Comparison of ENCODE assay signal across 26 mouse cellular contexts in the genomic region with DNA sequence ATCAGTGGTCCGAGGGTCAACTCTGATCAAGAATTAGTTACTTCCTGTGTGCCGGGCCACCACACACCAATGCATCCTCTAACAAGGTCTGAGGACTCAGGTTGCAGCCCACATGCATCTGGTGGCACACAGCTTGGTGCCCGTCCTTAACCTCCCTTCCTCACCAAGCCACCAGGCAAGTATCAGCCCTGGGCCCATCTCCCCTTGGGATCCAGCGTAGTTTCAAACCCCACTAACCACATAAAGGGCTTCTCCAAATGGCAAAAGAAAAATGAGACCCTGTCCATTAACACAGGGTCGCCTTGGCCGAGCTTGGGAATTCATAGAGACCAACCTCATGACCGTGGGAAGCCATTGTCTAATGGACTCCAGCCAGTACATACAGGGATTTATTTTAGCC. TPM values are rescaled to one million over a fixed set of nuclear protein-coding genes. Genes with fewer than 3 reads are reported as not detected.
DNase-seq lines count a peak whose midpoint lies in the region; ATAC-seq and TF ChIP-seq lines count a peak whose summit lies in the region.
"Had no signal": no experiment of that assay in that cellular context is flagged by ENCODE, and none has a peak within 500 bp of the region (broad histone marks: within the 10 kb centered on the region; RNA-seq: fewer than 3 reads in every experiment).

No protein-coding gene starts in this region.

- no peak for TF ChIP-seq POLR2A in heart, adult 2 months (IDR thresholded peaks at IDR 0.05; ENCODE audit: insufficient read depth, low read depth, low read length)
- no peak for TF ChIP-seq POLR2A in kidney, adult 2 months (IDR thresholded peaks at IDR 0.05; ENCODE audit: low read depth, low read length)

- H3K9ac ChIP-seq in heart, adult 2 months (ENCODE audit: low read depth, low read length), result no peak overlapping the region
- H3K9ac ChIP-seq in lung, embryonic 14.5 days, result no peak overlapping the region
- H3K9ac ChIP-seq in stomach, embryonic 16.5 days (ENCODE audit: low read length), result no peak overlapping the region
- H3K9ac ChIP-seq: embryonic facial prominence, embryonic 13.5 days; forebrain, embryonic 15.5 days; heart, embryonic 15.5 days; hindbrain, embryonic 14.5 days; liver, embryonic 12.5 days; midbrain, embryonic 15.5 days had no signal

- H3K36me3 ChIP-seq in heart, adult 2 months (ENCODE audit: control insufficient read depth, insufficient read depth, low read length), result peaks cover 28% of the 10 kb centered on the region
- H3K36me3 ChIP-seq in kidney, adult 2 months (ENCODE audit: control insufficient read depth, insufficient read depth, low read length), result no peaks in the 10 kb centered on the region
- H3K36me3 ChIP-seq in lung, embryonic 14.5 days (ENCODE audit: insufficient read depth), result peaks cover 4% of the 10 kb centered on the region; the same call in 1 of the 2 replicates
- no peaks in the 10 kb centered on the region for H3K36me3 ChIP-seq in stomach, embryonic 16.5 days (ENCODE audit: control insufficient read depth, insufficient read depth, low read length)
- H3K36me3 ChIP-seq: embryonic facial prominence, embryonic 13.5 days; forebrain, embryonic 15.5 days; G1E; heart, embryonic 15.5 days; liver, embryonic 12.5 days; midbrain, embryonic 15.5 days had no signal

- no peak for TF ChIP-seq EP300 in heart, adult 2 months (IDR thresholded peaks at IDR 0.05; ENCODE audit: insufficient read depth, low read depth, low read length)

- ATAC-seq in lung, embryonic 14.5 days (ENCODE audit: insufficient read depth), result no peak
- ATAC-seq in stomach, embryonic 16.5 days (ENCODE audit: insufficient read depth, low FRiP score), result no peak
- ATAC-seq: activated CD4-positive, CD25-positive, alpha-beta regulatory T cell, adult 4 months; forebrain, embryonic 15.5 days; liver, embryonic 12.5 days; midbrain, embryonic 15.5 days had no signal

- WGBS in heart, adult 2 months, result 58% methylated on average over 7 of the region's 7 CpGs
- 54% methylated on average over 7 of the region's 7 CpGs for WGBS in kidney, adult 2 months
- 71% methylated on average over 7 of the region's 7 CpGs for WGBS in lung, embryonic 14.5 days
- 71% methylated on average over 7 of the region's 7 CpGs for WGBS in stomach, embryonic 16.5 days

- no peak overlapping the region for H3K4me2 ChIP-seq in lung, embryonic 14.5 days
- no peak overlapping the region for H3K4me2 ChIP-seq in stomach, embryonic 16.5 days (ENCODE audit: low read depth, low read length)
- H3K4me2 ChIP-seq: embryonic facial prominence, embryonic 13.5 days; forebrain, embryonic 15.5 days; heart, embryonic 15.5 days; hindbrain, embryonic 14.5 days; liver, embryonic 12.5 days; midbrain, embryonic 15.5 days had no signal

- H3K27ac ChIP-seq in heart, adult 2 months, result peak overlapping the region; percentile 12; the same call in 1 of the 2 replicates
- 0 out of 2 replicates have a peak overlapping the region, but pooled peaks have one; percentile 1 for H3K27ac ChIP-seq in kidney, adult 2 months (ENCODE audit: insufficient read depth, low read depth, low read length)
- peak overlapping the region; percentile 66; the same call in 1 of the 2 replicates for H3K27ac ChIP-seq in lung, embryonic 14.5 days (ENCODE audit: low read depth)
- H3K27ac ChIP-seq in stomach, embryonic 16.5 days (ENCODE audit: low read length), result peak overlapping the region; percentile 36
- H3K27ac ChIP-seq: embryonic facial prominence, embryonic 13.5 days; forebrain, embryonic 15.5 days; heart, embryonic 15.5 days; hindbrain, embryonic 14.5 days; liver, embryonic 12.5 days; midbrain, embryonic 15.5 days had no signal

- no peaks in the 10 kb centered on the region for H3K9me3 ChIP-seq in lung, embryonic 14.5 days (ENCODE audit: low read depth, low read length)
- H3K9me3 ChIP-seq in stomach, embryonic 16.5 days (replicated peaks; ENCODE audit: control insufficient read depth, low read length), result no peaks in the 10 kb centered on the region
- H3K9me3 ChIP-seq: embryonic facial prominence, embryonic 13.5 days; forebrain, embryonic 15.5 days; G1E; heart, embryonic 15.5 days; liver, embryonic 12.5 days; midbrain, embryonic 15.5 days had no signal

- no peaks in the 10 kb centered on the region for H3K27me3 ChIP-seq in heart, adult 2 months (ENCODE audit: control insufficient read depth, insufficient read depth, low read length)
- H3K27me3 ChIP-seq in kidney, adult 2 months (replicated peaks; ENCODE audit: control insufficient read depth, insufficient read depth, low read length), result no peaks in the 10 kb centered on the region
- H3K27me3 ChIP-seq in lung, embryonic 14.5 days (ENCODE audit: insufficient read depth, low read length), result no peaks in the 10 kb centered on the region
- no peaks in the 10 kb centered on the region for H3K27me3 ChIP-seq in stomach, embryonic 16.5 days (ENCODE audit: control insufficient read depth, insufficient read depth, low read length)
- H3K27me3 ChIP-seq: embryonic facial prominence, embryonic 13.5 days; forebrain, embryonic 15.5 days; heart, embryonic 15.5 days; midbrain, embryonic 15.5 days had no signal

- H3K79me2 ChIP-seq in heart, adult 2 months (replicated peaks; ENCODE audit: control insufficient read depth, insufficient read depth, low read length), result peaks cover 3% of the 10 kb centered on the region; the same call in 1 of the 2 replicates

- H3K4me1 ChIP-seq in heart, adult 2 months (ENCODE audit: control insufficient read depth, insufficient read depth, low read length), result peaks cover 51% of the 10 kb centered on the region
- peaks cover 49% of the 10 kb centered on the region for H3K4me1 ChIP-seq in kidney, adult 2 months (ENCODE audit: control insufficient read depth, insufficient read depth, low read length)
- peaks cover 45% of the 10 kb centered on the region for H3K4me1 ChIP-seq in lung, embryonic 14.5 days (ENCODE audit: insufficient read depth)
- H3K4me1 ChIP-seq in stomach, embryonic 16.5 days (ENCODE audit: control insufficient read depth, insufficient read depth, low read length), result peaks cover 36% of the 10 kb centered on the region
- H3K4me1 ChIP-seq: midbrain, embryonic 15.5 days had no signal

- no peak for DNase-seq in heart, adult 2 months
- DNase-seq in heart, postnatal 14 days, result no peak
- no peak for DNase-seq in kidney, adult 2 months
- no peak for DNase-seq in kidney, adult 9 months
- DNase-seq in lung, embryonic 14.5 days, result no peak
- DNase-seq in lung, postnatal 25 days (ENCODE audit: low spot score), result no peak
- no peak for DNase-seq in cerebellum, postnatal 36 days
- DNase-seq: adrenal gland, postnatal 10 days; cerebellum, adult 11 months; cerebellum, postnatal 10 days; gastrocnemius, postnatal 36 days; kidney, adult 11 months; layer of hippocampus, adult 9-11 months; lung, postnatal 14 days; thymus, adult 2 months had no signal

- intact Hi-C loops in heart, adult 2 months (cut with DNase I), result no loop called here
- intact Hi-C loops in heart, postnatal 14 days (cut with DNase I), result no loop called here

- TF ChIP-seq CTCF in heart, adult 2 months (IDR thresholded peaks at IDR 0.05), result no peak
- TF ChIP-seq CTCF in kidney, adult 2 months (conservative IDR thresholded peaks at IDR 0.05; ENCODE audit: insufficient read depth, insufficient read length, low read depth, low read length), result no peak
- TF ChIP-seq CTCF in lung, embryonic 14.5 days (IDR thresholded peaks at IDR 0.05; ENCODE audit: low read depth), result no peak

- no peak overlapping the region for H3K4me3 ChIP-seq in heart, adult 2 months
- H3K4me3 ChIP-seq in kidney, adult 2 months (ENCODE audit: insufficient read depth, low read depth, low read length), result no peak overlapping the region
- no peak overlapping the region for H3K4me3 ChIP-seq in lung, embryonic 14.5 days (ENCODE audit: low read depth, low read length)
- H3K4me3 ChIP-seq in stomach, embryonic 16.5 days (replicated peaks; ENCODE audit: low read length), result no peak overlapping the region
- H3K4me3 ChIP-seq: embryonic facial prominence, embryonic 13.5 days; forebrain, embryonic 15.5 days; heart, embryonic 15.5 days; liver, embryonic 12.5 days; midbrain, embryonic 15.5 days; myocyte had no signal

RNA-seq across cellular contexts. Expression of gene Col4a2, which starts 56.2 kb away (rescaled TPM):
- total RNA-seq in heart, adult 2 months (2021), result 100 to 1,000 TPM; 139 to 172 TPM
- 104 and 139 TPM in 2 replicates for polyA plus RNA-seq in heart, adult 2 months (2012; rRNA removed)
- 100 to 1,000 TPM; 570 to 571 TPM for total RNA-seq in heart, postnatal 14 days (2021)
- 75.6 and 83.5 TPM in 2 replicates for polyA plus RNA-seq in kidney, adult 2 months (2012; rRNA removed)
- polyA plus RNA-seq in lung, embryonic 14.5 days (2014; fragmentation: Nextera tagmentation; extraction: Ambion mirVana), result 103 and 111 TPM in 2 replicates
- 57.3 and 65.2 TPM in 2 replicates for polyA plus RNA-seq in stomach, embryonic 16.5 days (2015; fragmentation: Nextera tagmentation; extraction: Ambion mirVana)
- polyA plus RNA-seq: activated CD4-positive, CD25-positive, alpha-beta regulatory T cell, adult 4 months; G1E had no signal

RNA-seq across cellular contexts. Expression of gene Col4a1, which starts 56.2 kb away (rescaled TPM):
- 100 to 1,000 TPM; 221 to 311 TPM for total RNA-seq in heart, adult 2 months (2021)
- polyA plus RNA-seq in heart, adult 2 months (2012; rRNA removed), result 258 and 384 TPM in 2 replicates
- 1,000 to 10,000 TPM; 1,046 to 1,073 TPM for total RNA-seq in heart, postnatal 14 days (2021)
- polyA plus RNA-seq in kidney, adult 2 months (2012; rRNA removed), result 216 and 304 TPM in 2 replicates
- polyA plus RNA-seq in lung, embryonic 14.5 days (2014; fragmentation: Nextera tagmentation; extraction: Ambion mirVana), result 372 and 389 TPM in 2 replicates
- polyA plus RNA-seq in stomach, embryonic 16.5 days (2015; fragmentation: Nextera tagmentation; extraction: Ambion mirVana), result 207 and 211 TPM in 2 replicates
- total RNA-seq: megakaryocyte-erythroid progenitor cell, adult 5-6 weeks had no signal
- polyA plus RNA-seq: activated CD4-positive, CD25-positive, alpha-beta regulatory T cell, adult 4 months; G1E had no signal

Comparison
In these comparisons a context has a peak if more than half of its experiments do, and no peak if none do; other contexts are left out.
1. H3K27ac ChIP-seq: peak in every context shown above with its lines; median percentile 66 in lung, embryonic 14.5 days; 36 in stomach, embryonic 16.5 days; 12 in heart, adult 2 months; 1 in kidney, adult 2 months.